Mouse (Mus musculus) cerebellum, adult (tissue): ENCODE results near the gene Trim41.
A peak's percentile ranks its signal among the peaks of the same experiment; 100 is the strongest.
"Not testable (repeated sequence)": the region's sequence is repeated elsewhere in the genome, so short reads cannot be mapped to it uniquely, and the experiment has no call there.

Source experiments
- ATAC-seq: cut with Nextera tagmentation; 2 replicates; pipeline ENCODE4 v1.9.2; 2017; ENCODE audit warnings: mild to moderate bottlenecking, moderate library complexity, mixed read lengths; ENCODE audit not compliant: insufficient number of reproducible peaks, low FRiP score, low TSS enrichment

Gene Trim41

GRCm38 (mm10) chr11:48838879-48839680 is 21.9 kb upstream of the Trim41 start:
- ATAC-seq: no peak

- no peak for ATAC-seq
These were observed 21.1 kb upstream of the Trim41 start for GRCm38 (mm10) chr11:48838181-48838797.

- ATAC-seq: peak; percentile 57
These were observed 20.4 kb upstream of the Trim41 start for GRCm38 (mm10) chr11:48837310-48838180.

GRCm38 (mm10) chr11:48836990-48837309 is 19.8 kb upstream of the Trim41 start:
- peak; percentile 52; the same call in 1 of the 2 replicates for ATAC-seq

- no peak for ATAC-seq
These were observed 18.8 kb upstream of the Trim41 start for GRCm38 (mm10) chr11:48835923-48836322.

GRCm38 (mm10) chr11:48833731-48834639 is 16.8 kb upstream of the Trim41 start:
- peak; percentile 67 for ATAC-seq

- ATAC-seq: no peak
These were observed 16.1 kb upstream of the Trim41 start for GRCm38 (mm10) chr11:48833078-48833730.

GRCm38 (mm10) chr11:48831273-48831672 is 14.1 kb upstream of the Trim41 start:
- ATAC-seq: no peak

- ATAC-seq: no peak
These were observed 13.1 kb upstream of the Trim41 start for GRCm38 (mm10) chr11:48830279-48830678.

GRCm38 (mm10) chr11:48827926-48828325 is 10.8 kb upstream of the Trim41 start:
- ATAC-seq: no peak

- no peak for ATAC-seq
These were observed 9.6 kb upstream of the Trim41 start for GRCm38 (mm10) chr11:48826752-48827096.

GRCm38 (mm10) chr11:48825979-48826751 is 9.0 kb upstream of the Trim41 start, which contains the start of the genes Trim7 and Gm12184:
Gene Trim7, plus strand, starts transcription at chr11:48826140.
Gene Gm12184, minus strand, starts transcription at chr11:48826655.
- peak; percentile 74 for ATAC-seq

GRCm38 (mm10) chr11:48824311-48824830 is 7.2 kb upstream of the Trim41 start:
- ATAC-seq: no peak

- no peak; the same call in 1 of the 2 replicates for ATAC-seq
These were observed 6.4 kb upstream of the Trim41 start for GRCm38 (mm10) chr11:48823536-48823972.

- ATAC-seq: no peak
These were observed 5.8 kb upstream of the Trim41 start for GRCm38 (mm10) chr11:48822768-48823512.

- not testable (repeated sequence) for ATAC-seq
These were observed 4.1 kb upstream of the Trim41 start for GRCm38 (mm10) chr11:48821299-48821698.

- no peak for ATAC-seq
These were observed 3.1 kb upstream of the Trim41 start for GRCm38 (mm10) chr11:48820308-48820674.
